Mouse (Mus musculus) CD8-positive naive resting alpha-beta T cell, adult 2 months (primary cell): ENCODE data around the gene Pecam1.

Experiments used
- DNase-seq, 2 experiments: peaks; one replicate each; pipeline ENCODE4 v3.0.0; 2022; ENCODE audit warnings: low read depth in 2 of 2, low spot score in 2 of 2

Gene Pecam1

GRCm38 (mm10) chr11:106699083-106699482 lies 51.3 kb downstream of the Pecam1 start:
- DNase-seq, result no peak

GRCm38 (mm10) chr11:106698289-106698688 lies 52.1 kb downstream of the Pecam1 start:
- no peak for DNase-seq

GRCm38 (mm10) chr11:106695917-106696316 lies 54.5 kb downstream of the Pecam1 start:
- no peak for DNase-seq

- no peak for DNase-seq
Observed at GRCm38 (mm10) chr11:106692890-106693289, 57.5 kb downstream of the Pecam1 start.

- peak in 1 of 2 experiments; percentile 13 for DNase-seq
Observed at GRCm38 (mm10) chr11:106688375-106688774, 62.1 kb downstream of the Pecam1 start.

- no peak for DNase-seq
Observed at GRCm38 (mm10) chr11:106687293-106687692, 63.1 kb downstream of the Pecam1 start.

- no peak for DNase-seq
Observed at GRCm38 (mm10) chr11:106684027-106684426, 66.4 kb downstream of the Pecam1 start.

GRCm38 (mm10) chr11:106683345-106683744 lies 67.1 kb downstream of the Pecam1 start:
- no peak for DNase-seq

- DNase-seq, result no peak
Observed at GRCm38 (mm10) chr11:106681138-106681537, 69.3 kb downstream of the Pecam1 start.

- DNase-seq, result no peak
Observed at GRCm38 (mm10) chr11:106679874-106680273, 70.6 kb downstream of the Pecam1 start.

- no peak for DNase-seq
Observed at GRCm38 (mm10) chr11:106677910-106678591, 72.4 kb downstream of the Pecam1 start.

GRCm38 (mm10) chr11:106677331-106677730 lies 73.1 kb downstream of the Pecam1 start:
- DNase-seq, result no peak

GRCm38 (mm10) chr11:106675875-106676274 lies 74.6 kb downstream of the Pecam1 start:
- no peak for DNase-seq

- no peak for DNase-seq
Observed at GRCm38 (mm10) chr11:106675201-106675726, 75.2 kb downstream of the Pecam1 start.

GRCm38 (mm10) chr11:106674612-106675153 lies 75.7 kb downstream of the Pecam1 start:
- peak; percentile 59 to 65 for DNase-seq

GRCm38 (mm10) chr11:106673727-106674611 lies 76.5 kb downstream of the Pecam1 start:
- DNase-seq, result no peak

GRCm38 (mm10) chr11:106672919-106673505 lies 77.4 kb downstream of the Pecam1 start:
- DNase-seq, result no peak

- no peak for DNase-seq
Observed at GRCm38 (mm10) chr11:106671801-106672200, 78.6 kb downstream of the Pecam1 start.

GRCm38 (mm10) chr11:106670951-106671478 lies 79.4 kb downstream of the Pecam1 start:
- DNase-seq, result no peak

- no peak for DNase-seq
Observed at GRCm38 (mm10) chr11:106670266-106670665, 80.2 kb downstream of the Pecam1 start.

GRCm38 (mm10) chr11:106669873-106670173 lies 80.6 kb downstream of the Pecam1 start:
- no peak for DNase-seq
